Mouse (Mus musculus): ENCODE data around the gene Ccdc9b.

Ccdc9b gene

GRCm38 (mm10) chr2:118761358-118761757 lies 1.1 kb downstream of the Ccdc9b start:
- ChIA-PET POLR2A (interaction anchor here in 2 of 4 experiments (0.5 to 2.2 kb wide), 8 partner anchors 9 to 275 kb away, joined by 3 to 15 read pairs (median 4); partner anchors contain the start of gene Inafm2 (in 1 of the 2)), CTCF (interaction anchor here (0.5 to 4.7 kb wide), 17 partner anchors 11 to 496 kb away, joined by 3 to 38 read pairs (median 5); partner anchors contain the start of gene Disp2 (in 1 of the 4))

- POLR2A ChIA-PET: interaction anchor here in 1 of 4 experiments (1.1 to 2.1 kb wide), 3 partner anchors 13 to 58 kb away, joined by 3 to 4 read pairs (median 3); partner anchors contain the start of gene Knstrn
- CTCF ChIA-PET: interaction anchor here in 3 of 4 experiments (0.6 to 4.7 kb wide), 16 partner anchors 11 to 137 kb away, joined by 3 to 38 read pairs (median 6); partner anchors contain the start of genes Inafm2 (in 1 of the 3) and Ivd (in 1 of the 3)
These were observed 2.0 kb downstream of the Ccdc9b start for GRCm38 (mm10) chr2:118760311-118761025.

GRCm38 (mm10) chr2:118759828-118760227 lies 2.6 kb downstream of the Ccdc9b start:
- POLR2A ChIA-PET: interaction anchor here in 2 of 4 experiments (1.1 to 2.1 kb wide), 6 partner anchors 10 to 58 kb away, joined by 3 to 5 read pairs (median 4); partner anchors contain the start of gene Knstrn (in 1 of the 2)
- CTCF ChIA-PET: interaction anchor here (0.6 to 2.8 kb wide), 26 partner anchors 8 to 560 kb away, joined by 3 to 15 read pairs (median 5); partner anchors contain the start of genes Inafm2 (in 2 of the 4), Ivd (in 1 of the 4) and Knstrn (in 1 of the 4)

GRCm38 (mm10) chr2:118756103-118756502 lies 6.4 kb downstream of the Ccdc9b start:
- ChIA-PET POLR2A (interaction anchor here in 1 of 4 experiments (0.7 kb wide), 1 partner anchor 723 kb away, joined by 3 read pairs; no protein-coding TSS in a partner anchor), CTCF (interaction anchor here in 2 of 4 experiments (0.8 to 2.1 kb wide), 5 partner anchors 8 to 127 kb away, joined by 3 to 5 read pairs (median 3); partner anchors contain the start of gene Knstrn (in 1 of the 2))

- POLR2A ChIA-PET: interaction anchor here in 1 of 4 experiments (1.5 kb wide), 1 partner anchor 9 kb away, joined by 3 read pairs; no protein-coding TSS in a partner anchor
- CTCF ChIA-PET: interaction anchor here in 3 of 4 experiments (1.2 to 2.1 kb wide), 3 partner anchors 8 to 128 kb away, joined by 3 to 5 read pairs (median 3); no protein-coding TSS in a partner anchor
These were observed 7.1 kb downstream of the Ccdc9b start for GRCm38 (mm10) chr2:118755407-118755806.

GRCm38 (mm10) chr2:118754143-118754542 lies 8.3 kb downstream of the Ccdc9b start:
- POLR2A ChIA-PET: interaction anchor here in 2 of 4 experiments (1.0 to 1.5 kb wide), 2 partner anchors 10 to 108 kb away, joined by 3 read pairs; partner anchors contain the start of gene Ivd (in 1 of the 2)
- CTCF ChIA-PET: interaction anchor here in 2 of 4 experiments (1.2 to 1.3 kb wide), 2 partner anchors 10 to 129 kb away, joined by 3 read pairs; no protein-coding TSS in a partner anchor

GRCm38 (mm10) chr2:118752792-118753108 lies 9.7 kb downstream of the Ccdc9b start:
- CTCF ChIA-PET: interaction anchor here in 2 of 4 experiments (1.3 to 4.4 kb wide), 3 partner anchors 9 to 130 kb away, joined by 3 to 25 read pairs (median 4); partner anchors contain the start of gene Ccdc9b (in 2 of the 2)

GRCm38 (mm10) chr2:118751896-118752791 lies 10.3 kb downstream of the Ccdc9b start:
- POLR2A ChIA-PET: interaction anchor here in 3 of 4 experiments (0.6 to 3.6 kb wide), 6 partner anchors 10 to 275 kb away, joined by 3 to 15 read pairs (median 4); partner anchors contain the start of gene Ccdc9b (in 2 of the 3)
- CTCF ChIA-PET: interaction anchor here in 2 of 4 experiments (0.7 to 4.4 kb wide), 4 partner anchors 10 to 265 kb away, joined by 3 to 25 read pairs (median 6); partner anchors contain the start of gene Ccdc9b (in 2 of the 2)

More at GRCm38 (mm10) chr2:118752792-118753108, 9.7 kb downstream of the Ccdc9b start:
- POLR2A ChIA-PET: interaction anchor here in 3 of 4 experiments (0.6 to 1.2 kb wide), 5 partner anchors 9 to 156 kb away, joined by 3 to 6 read pairs (median 4); partner anchors contain the start of gene Ccdc9b (in 1 of the 3)

GRCm38 (mm10) chr2:118750476-118750875 lies 12.0 kb downstream of the Ccdc9b start:
- ChIA-PET POLR2A (interaction anchor here in 3 of 4 experiments (0.9 to 3.6 kb wide), 8 partner anchors 9 to 87 kb away, joined by 3 to 15 read pairs (median 5); partner anchors contain the start of gene Ccdc9b (in 2 of the 3)), CTCF (interaction anchor here in 2 of 4 experiments (0.9 to 4.4 kb wide), 7 partner anchors 13 to 264 kb away, joined by 3 to 25 read pairs (median 4); partner anchors contain the start of gene Ccdc9b (in 1 of the 2))

GRCm38 (mm10) chr2:118749341-118749884 lies 13.0 kb downstream of the Ccdc9b start:
- ChIA-PET POLR2A (interaction anchor here (0.7 to 3.6 kb wide), 13 partner anchors 8 to 86 kb away, joined by 3 to 15 read pairs (median 3); partner anchors contain the start of gene Ccdc9b (in 2 of the 4)), CTCF (interaction anchor here (0.5 to 4.4 kb wide), 13 partner anchors 10 to 568 kb away, joined by 3 to 25 read pairs (median 4); partner anchors contain the start of gene Ccdc9b (in 1 of the 4))

GRCm38 (mm10) chr2:118747301-118747960 lies 15.0 kb downstream of the Ccdc9b start:
- CTCF ChIA-PET: interaction anchor here (0.5 to 3.1 kb wide), 12 partner anchors 12 to 374 kb away, joined by 3 to 19 read pairs (median 4); partner anchors contain the start of gene Ccdc9b (in 1 of the 4)
- POLR2A ChIA-PET: interaction anchor here (0.6 to 1.8 kb wide), 9 partner anchors 13 to 132 kb away, joined by 3 to 7 read pairs (median 3); partner anchors contain the start of gene Ccdc9b (in 1 of the 4)

- CTCF ChIA-PET: interaction anchor here (0.5 to 3.1 kb wide), 18 partner anchors 13 to 372 kb away, joined by 3 to 19 read pairs (median 4); partner anchors contain the start of gene Ccdc9b (in 2 of the 4)
- POLR2A ChIA-PET: interaction anchor here in 3 of 4 experiments (0.6 to 2.0 kb wide), 11 partner anchors 14 to 150 kb away, joined by 3 to 7 read pairs (median 4); partner anchors contain the start of genes Ccdc9b (in 1 of the 3), Knstrn (in 1 of the 3) and Plcb2 (in 1 of the 3)
These were observed 16.3 kb downstream of the Ccdc9b start for GRCm38 (mm10) chr2:118745915-118746901.

- POLR2A ChIA-PET: interaction anchor here (0.5 to 2.0 kb wide), 15 partner anchors 13 to 151 kb away, joined by 3 to 7 read pairs (median 3); partner anchors contain the start of genes Ccdc9b (in 1 of the 4), Disp2 (in 1 of the 4), Ivd (in 1 of the 4) and Knstrn (in 1 of the 4)
- CTCF ChIA-PET: interaction anchor here in 3 of 4 experiments (0.8 to 3.1 kb wide), 8 partner anchors 14 to 138 kb away, joined by 3 to 19 read pairs (median 4); partner anchors contain the start of gene Ccdc9b (in 2 of the 3)
These were observed 17.1 kb downstream of the Ccdc9b start, which contains the start of gene Inafm2 for GRCm38 (mm10) chr2:118745232-118745884. Gene Inafm2 (plus strand): TSS chr2:118745758.

GRCm38 (mm10) chr2:118744621-118745020 lies 17.8 kb downstream of the Ccdc9b start:
- CTCF ChIA-PET: interaction anchor here in 3 of 4 experiments (1.0 to 3.1 kb wide), 6 partner anchors 15 to 138 kb away, joined by 3 to 19 read pairs (median 4); partner anchors contain the start of gene Ccdc9b (in 2 of the 3)

More at GRCm38 (mm10) chr2:118744621-118745020, 17.8 kb downstream of the Ccdc9b start:
- POLR2A ChIA-PET: interaction anchor here (0.5 to 2.0 kb wide), 7 partner anchors 19 to 123 kb away, joined by 3 to 7 read pairs (median 4); partner anchors contain the start of gene Knstrn (in 1 of the 4)

All from embryonic stem cell, embryonic (primary cell).